Mouse (Mus musculus): ENCODE data around the gene Pde11a.

DNA sequence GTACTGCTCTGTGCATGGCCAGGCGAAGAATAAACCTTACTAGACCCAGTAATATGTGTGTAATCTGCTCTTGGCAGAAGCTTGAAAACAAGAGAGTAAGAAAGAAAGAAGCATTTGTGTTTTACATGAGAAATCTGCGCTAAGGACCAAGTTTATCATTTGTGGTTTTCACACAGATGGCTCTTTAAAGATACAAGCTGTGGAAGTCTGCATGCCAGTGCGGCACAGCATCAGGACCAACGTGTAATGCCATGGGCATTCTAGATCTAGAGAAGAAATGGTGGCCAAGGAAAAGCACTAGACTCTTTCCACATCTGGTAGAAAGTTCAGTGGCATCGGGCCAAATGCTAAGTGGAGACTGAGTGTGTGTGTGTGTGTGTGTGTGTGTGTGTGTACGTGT is 71.2 kb downstream of the Pde11a start:
- TF ChIP-seq CTCF (IDR thresholded peaks at IDR 0.05; ENCODE audit: insufficient read depth, low read length) (no peak), POLR2A (IDR thresholded peaks at IDR 0.05; ENCODE audit: borderline replicate concordance, extremely low read depth, low read depth, low read length) (no peak)
